Mouse (Mus musculus): ENCODE data around the gene Retreg1. TPM values are rescaled to one million over a fixed set of nuclear protein-coding genes. Genes with fewer than 3 reads are reported as not detected.

Retreg1 gene
- 100 to 1,000 TPM; 128 to 214 TPM for total RNA-seq (2021)
- long read RNA-seq, experiment 1, transcript Retreg1-205 (7 exons, 3,200 nt) = major isoform, 60 of 75 reads
- long read RNA-seq, experiment 1, partial matches to known transcripts = 11 of 75 reads
- long read RNA-seq, experiment 1, other reads (novel, unspliced or antisense) = 3 of 75 reads
- long read RNA-seq, experiment 2, transcript Retreg1-205 (7 exons, 3,200 nt) = major isoform, 117 of 156 reads
- long read RNA-seq, experiment 2, partial matches to known transcripts = 24 of 156 reads
- long read RNA-seq, experiment 2, other reads (novel, unspliced or antisense) = 8 of 156 reads

- intact Hi-C loops (cut with DNase I) = no loop called here
- peak; percentile 69 for DNase-seq
Measured at GRCm38 (mm10) chr15:25843086-25843991, at the start of gene Retreg1. TSS of gene Retreg1 (plus strand) at chr15:25843180.

GRCm38 (mm10) chr15:25794123-25794522 is 48.9 kb upstream of the Retreg1 start:
- DNase-seq = no peak
- intact Hi-C loops (cut with DNase I) = loop anchor here (10.0 kb wide), 2 partner anchors 139 to 359 kb away; no protein-coding TSS in a partner anchor

DNA sequence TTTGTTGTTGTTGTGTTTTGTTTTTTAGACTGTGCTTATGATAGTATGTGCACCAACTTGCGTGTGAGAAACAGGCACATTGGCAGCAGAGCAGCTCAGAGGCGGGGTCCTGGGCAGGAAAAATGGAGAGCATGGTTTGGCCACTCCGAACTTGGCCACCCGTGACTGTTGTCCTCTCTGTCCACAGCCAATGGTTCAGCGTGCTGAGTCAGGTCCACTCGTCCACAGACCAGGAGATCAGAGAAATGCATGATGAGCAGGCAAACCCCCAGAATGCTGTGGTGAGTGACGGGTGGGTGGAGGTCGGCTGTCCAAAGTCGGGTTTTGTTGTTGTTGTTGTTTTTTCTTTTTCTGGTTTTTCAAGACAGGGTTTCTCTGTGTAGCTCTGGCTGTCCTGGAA is 47.5 kb upstream of the Retreg1 start:
- intact Hi-C loops (cut with DNase I) = loop anchor here (10.0 kb wide), 2 partner anchors 141 to 361 kb away; no protein-coding TSS in a partner anchor

GRCm38 (mm10) chr15:25796353-25796752 is 46.6 kb upstream of the Retreg1 start:
- intact Hi-C loops (cut with DNase I) = loop anchor here (10.0 kb wide), 2 partner anchors 142 to 362 kb away; no protein-coding TSS in a partner anchor
- peak in 1 of 2 experiments; percentile 13 for DNase-seq

More for the DNA sequence above, 47.5 kb upstream of the Retreg1 start:
- peak in 1 of 2 experiments; percentile 6 for DNase-seq

DNA sequence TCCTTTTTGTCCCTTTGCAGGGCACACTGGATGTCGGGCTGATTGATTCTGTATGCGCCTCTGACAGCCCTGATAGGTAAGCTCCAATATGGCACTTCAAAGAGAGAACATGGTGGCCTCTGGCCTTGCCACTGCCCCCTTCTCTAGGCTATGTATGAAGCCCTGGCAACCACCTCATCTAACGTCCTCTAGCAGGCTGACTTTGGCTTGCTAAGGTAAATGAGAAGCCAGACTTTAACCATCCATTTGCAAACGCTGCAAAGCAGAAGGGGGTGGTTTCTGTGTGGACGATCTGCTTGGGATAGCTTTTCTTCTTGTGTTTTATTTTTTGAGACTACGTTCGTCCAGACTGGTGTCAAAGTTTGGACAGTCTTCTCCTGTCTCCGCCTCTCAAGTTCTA is 45.8 kb upstream of the Retreg1 start:
- DNase-seq = peak in 1 of 2 experiments; percentile 9
- intact Hi-C loops (cut with DNase I) = loop anchor here (10.0 kb wide), 2 partner anchors 142 to 362 kb away; no protein-coding TSS in a partner anchor

GRCm38 (mm10) chr15:25797888-25798287 is 45.1 kb upstream of the Retreg1 start:
- intact Hi-C loops (cut with DNase I) = loop anchor here (10.0 kb wide), 2 partner anchors 143 to 363 kb away; no protein-coding TSS in a partner anchor
- no peak for DNase-seq

DNA sequence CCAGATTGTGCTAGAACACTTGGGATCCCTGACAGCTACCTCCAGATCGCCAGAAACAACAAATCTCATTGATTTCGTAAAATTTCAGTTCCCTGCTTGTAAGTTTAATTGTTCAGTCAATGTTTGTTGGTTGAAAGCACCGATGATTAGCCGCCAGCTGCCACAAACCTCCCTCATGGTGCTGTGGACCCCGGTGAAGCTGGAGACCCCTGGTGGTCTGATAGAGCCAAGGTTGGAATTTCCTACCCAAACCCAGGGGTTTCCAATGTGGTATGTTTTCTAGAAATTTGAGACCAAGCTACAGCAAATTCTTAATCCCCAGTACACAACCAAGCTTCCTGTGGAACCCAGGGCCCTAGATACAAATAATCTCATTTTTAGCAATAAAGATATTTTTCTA is 41.3 kb upstream of the Retreg1 start:
- intact Hi-C loops (cut with DNase I) = no loop called here

GRCm38 (mm10) chr15:25802194-25802593 is 40.8 kb upstream of the Retreg1 start:
- intact Hi-C loops (cut with DNase I) = no loop called here
- no peak for DNase-seq

More for the DNA sequence above, 41.3 kb upstream of the Retreg1 start:
- DNase-seq = no peak

- no peak for DNase-seq
- intact Hi-C loops (cut with DNase I) = no loop called here
Measured at GRCm38 (mm10) chr15:25803111-25803510, 39.9 kb upstream of the Retreg1 start.

DNA sequence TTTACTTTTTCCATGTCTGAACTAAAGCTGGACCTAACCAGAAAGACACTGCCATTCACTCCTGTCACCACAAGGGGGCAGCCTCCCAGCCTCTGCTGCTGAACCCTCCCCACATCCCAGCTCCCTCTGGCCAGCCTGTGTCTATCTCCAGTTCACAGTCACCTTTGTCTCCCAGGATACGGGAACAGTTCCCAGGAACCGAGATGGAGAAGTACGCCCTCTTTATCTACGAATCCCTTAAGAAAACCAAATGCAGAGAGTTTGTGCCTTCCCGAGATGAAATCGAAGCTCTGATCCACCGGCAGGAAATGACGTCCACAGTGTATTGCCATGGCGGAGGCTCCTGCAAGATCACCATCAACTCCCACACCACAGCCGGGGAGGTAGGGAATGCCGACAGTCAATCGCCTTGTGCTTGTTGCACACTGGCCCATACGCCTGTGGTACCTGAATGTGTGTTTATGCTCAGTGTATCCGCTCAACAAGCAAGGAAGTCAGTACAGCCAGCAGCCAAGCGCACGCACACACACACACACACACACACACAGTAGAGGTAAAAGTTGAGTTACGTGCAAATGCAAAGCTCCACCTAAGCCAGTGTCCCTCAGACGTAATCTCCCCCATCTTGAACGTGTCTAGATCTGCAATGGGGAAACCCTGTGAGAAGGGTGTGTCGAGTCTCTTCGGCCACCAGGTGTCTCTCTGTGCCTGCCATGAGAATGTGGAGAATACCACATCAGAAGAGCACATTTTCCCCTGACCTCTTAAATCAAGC is 37.5 kb upstream of the Retreg1 start:
- peak; percentile 52 to 59 for DNase-seq
- intact Hi-C loops (cut with DNase I) = loop anchor here (2.0 to 5.0 kb wide), 2 partner anchors 87 to 155 kb away; no protein-coding TSS in a partner anchor

- no peak for DNase-seq
- intact Hi-C loops (cut with DNase I) = loop anchor here (5.0 kb wide), 1 partner anchor 86 kb away; no protein-coding TSS in a partner anchor
Measured at GRCm38 (mm10) chr15:25806363-25806762, 36.6 kb upstream of the Retreg1 start.

GRCm38 (mm10) chr15:25806878-25807277 is 36.1 kb upstream of the Retreg1 start:
- intact Hi-C loops (cut with DNase I) = loop anchor here (5.0 kb wide), 1 partner anchor 85 kb away; no protein-coding TSS in a partner anchor
- no peak for DNase-seq

DNA sequence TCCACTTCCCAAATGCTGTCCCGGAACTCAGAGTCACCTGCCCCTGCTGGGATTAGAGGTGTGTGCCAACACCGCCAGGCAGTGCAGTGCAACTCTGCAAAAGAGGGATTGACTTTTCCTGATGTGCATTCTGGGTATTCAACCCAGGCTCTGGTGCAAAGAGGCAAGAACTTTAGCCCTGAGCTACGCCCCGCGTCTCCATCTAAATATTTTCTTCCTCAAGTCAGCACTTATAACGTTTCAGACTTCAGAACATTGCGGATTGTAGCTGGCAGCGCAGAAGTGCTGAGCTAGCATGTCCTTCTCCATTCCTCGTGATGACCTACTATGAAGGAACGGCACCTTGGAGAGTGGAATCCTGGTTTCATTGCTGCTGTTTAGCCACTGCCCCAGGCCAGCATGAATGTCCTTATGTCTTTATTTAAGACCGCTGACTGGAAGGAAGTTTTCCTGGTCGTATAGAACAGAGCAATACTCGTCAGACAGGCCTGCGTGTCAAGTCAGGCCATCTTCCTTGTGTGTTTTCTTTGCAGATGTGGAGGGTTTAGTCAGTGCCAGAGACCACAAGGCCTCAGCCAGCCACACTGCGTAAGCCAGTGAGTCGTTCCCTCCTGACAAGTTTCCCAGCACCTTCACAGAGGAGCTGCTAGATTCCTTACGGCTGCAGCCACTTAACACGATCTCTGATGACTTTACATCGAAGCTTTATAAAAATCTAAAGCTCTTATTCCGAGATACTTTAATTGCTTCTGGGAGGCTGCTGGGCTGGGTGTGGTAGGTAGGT is 34.1 kb upstream of the Retreg1 start:
- DNase-seq = no peak
- intact Hi-C loops (cut with DNase I) = loop anchor here (5.0 kb wide), 1 partner anchor 83 kb away; no protein-coding TSS in a partner anchor

- DNase-seq = no peak
Measured at GRCm38 (mm10) chr15:25809669-25810068, 33.3 kb upstream of the Retreg1 start.

GRCm38 (mm10) chr15:25811834-25812250 is 31.1 kb upstream of the Retreg1 start:
- intact Hi-C loops (cut with DNase I) = no loop called here
- no peak for DNase-seq

More at GRCm38 (mm10) chr15:25809669-25810068, 33.3 kb upstream of the Retreg1 start:
- intact Hi-C loops (cut with DNase I) = loop anchor here (5.0 kb wide), 1 partner anchor 83 kb away; no protein-coding TSS in a partner anchor

- no peak for DNase-seq
- intact Hi-C loops (cut with DNase I) = no loop called here
Measured at GRCm38 (mm10) chr15:25812479-25812878, 30.5 kb upstream of the Retreg1 start.

GRCm38 (mm10) chr15:25814535-25814934 is 28.4 kb upstream of the Retreg1 start:
- intact Hi-C loops (cut with DNase I) = no loop called here

DNA sequence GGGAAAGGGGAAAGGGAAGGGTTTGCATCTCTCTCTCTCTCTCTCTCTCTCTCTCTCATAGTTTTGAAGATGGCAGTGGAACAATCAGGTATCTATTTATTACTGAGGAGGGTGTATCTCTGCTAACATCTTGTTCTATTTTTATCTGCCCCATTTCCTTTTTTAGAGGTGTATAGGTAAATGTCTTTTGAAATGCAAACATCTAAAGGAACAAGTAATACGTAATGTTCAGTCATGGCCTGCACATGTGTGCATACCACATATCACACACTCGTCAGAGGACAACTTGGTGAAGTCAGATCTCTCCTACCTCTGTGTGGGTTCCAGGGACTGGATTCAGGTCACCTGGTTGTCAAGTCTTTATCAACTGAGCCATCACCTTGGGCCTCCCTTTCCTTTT is 25.8 kb upstream of the Retreg1 start:
- intact Hi-C loops (cut with DNase I) = no loop called here
- no peak for DNase-seq

More at GRCm38 (mm10) chr15:25814535-25814934, 28.4 kb upstream of the Retreg1 start:
- DNase-seq = no peak

GRCm38 (mm10) chr15:25821981-25822380 is 21.0 kb upstream of the Retreg1 start:
- DNase-seq = no peak
- intact Hi-C loops (cut with DNase I) = no loop called here
